Comparison of ENCODE assay signal across 13 mouse cellular contexts in the genomic region with DNA sequence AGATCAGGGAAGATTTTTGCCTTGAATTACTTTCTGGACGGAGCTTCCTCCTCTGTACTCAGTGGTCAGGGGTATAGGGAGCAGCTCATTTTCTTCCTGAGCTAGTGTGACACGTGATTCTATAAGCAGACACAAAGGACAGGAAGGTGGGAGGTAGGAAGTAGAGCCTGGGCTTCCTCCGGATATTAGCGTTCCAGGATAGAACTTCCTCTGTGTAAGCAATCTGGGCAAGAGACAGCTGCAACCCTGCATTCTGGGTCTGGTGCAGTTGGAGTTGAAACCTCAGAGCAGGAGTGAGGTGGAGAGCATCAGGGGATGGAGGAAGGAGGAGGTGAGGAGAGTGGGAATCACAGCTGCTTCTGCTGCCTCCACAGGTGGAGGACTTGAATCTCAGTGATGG. TPM values are rescaled to one million over a fixed set of nuclear protein-coding genes. Genes with fewer than 3 reads are reported as not detected.
DNase-seq lines count a peak whose midpoint lies in the region; ATAC-seq and TF ChIP-seq lines count a peak whose summit lies in the region.
"Had no signal": no experiment of that assay in that cellular context is flagged by ENCODE, and none has a peak within 500 bp of the region (broad histone marks: within the 10 kb centered on the region; RNA-seq: fewer than 3 reads in every experiment).

No protein-coding gene starts in this region.

- peak; percentile 46; the same call in 1 of the 2 replicates for TF ChIP-seq EP300 in lung, postnatal 0 days (IDR thresholded peaks at IDR 0.05)

- no peak overlapping the region for H3K4me3 ChIP-seq in forebrain, postnatal 0 days (ENCODE audit: low read depth, low read length)
- H3K4me3 ChIP-seq in forebrain, embryonic 16.5 days (replicated peaks; ENCODE audit: low read length), result no peak overlapping the region
- H3K4me3 ChIP-seq in lung, postnatal 0 days (ENCODE audit: low read depth, low read length), result no peak overlapping the region
- no peak overlapping the region for H3K4me3 ChIP-seq in intestine, postnatal 0 days (ENCODE audit: low read depth, low read length)
- no peak overlapping the region for H3K4me3 ChIP-seq in forebrain, embryonic 13.5 days
- H3K4me3 ChIP-seq: hindbrain, embryonic 15.5 days; liver, embryonic 15.5 days had no signal

- no peaks in the 10 kb centered on the region for H3K36me3 ChIP-seq in forebrain, postnatal 0 days (ENCODE audit: insufficient read depth)
- H3K36me3 ChIP-seq in forebrain, embryonic 16.5 days (ENCODE audit: control insufficient read depth, insufficient read depth), result no peaks in the 10 kb centered on the region
- H3K36me3 ChIP-seq in lung, postnatal 0 days (ENCODE audit: insufficient read depth, low read length), result no peaks in the 10 kb centered on the region
- no peaks in the 10 kb centered on the region for H3K36me3 ChIP-seq in intestine, postnatal 0 days (ENCODE audit: control insufficient read depth, insufficient read depth)
- no peaks in the 10 kb centered on the region for H3K36me3 ChIP-seq in forebrain, embryonic 13.5 days (ENCODE audit: poor library complexity, severe bottlenecking)
- H3K36me3 ChIP-seq: hindbrain, embryonic 15.5 days; liver, embryonic 15.5 days had no signal

- H3K4me2 ChIP-seq in forebrain, postnatal 0 days (ENCODE audit: low read depth), result no peak overlapping the region
- no peak overlapping the region for H3K4me2 ChIP-seq in forebrain, embryonic 16.5 days (ENCODE audit: low read length)
- peak overlapping the region; percentile 25; the same call in 1 of the 2 replicates for H3K4me2 ChIP-seq in lung, postnatal 0 days (replicated peaks; ENCODE audit: low read depth, low read length)
- H3K4me2 ChIP-seq in intestine, postnatal 0 days (replicated peaks; ENCODE audit: low read depth), result no peak overlapping the region
- no peak overlapping the region for H3K4me2 ChIP-seq in forebrain, embryonic 13.5 days
- H3K4me2 ChIP-seq: hindbrain, embryonic 15.5 days; liver, embryonic 15.5 days had no signal

- 0 out of 2 replicates have a peak overlapping the region, but pooled peaks have one; percentile 35 for H3K27ac ChIP-seq in forebrain, postnatal 0 days (ENCODE audit: low read depth, low read length)
- no peak overlapping the region for H3K27ac ChIP-seq in forebrain, embryonic 16.5 days (ENCODE audit: low read length)
- no peak overlapping the region for H3K27ac ChIP-seq in lung, postnatal 0 days (ENCODE audit: low read length)
- no peak overlapping the region for H3K27ac ChIP-seq in intestine, postnatal 0 days (ENCODE audit: low read depth, low read length)
- H3K27ac ChIP-seq in forebrain, embryonic 13.5 days, result no peak overlapping the region
- H3K27ac ChIP-seq: hindbrain, embryonic 15.5 days; liver, embryonic 15.5 days; stomach, postnatal 0 days had no signal

- ATAC-seq in forebrain, postnatal 0 days, result no peak; the same call in 1 of the 2 replicates
- ATAC-seq in forebrain, embryonic 16.5 days, result no peak
- peak; percentile 78 for ATAC-seq in lung, postnatal 0 days
- no peak for ATAC-seq in intestine, postnatal 0 days
- ATAC-seq in forebrain, embryonic 13.5 days, result no peak
- ATAC-seq: Patski had no signal

- TF ChIP-seq CTCF in forebrain, postnatal 0 days (IDR thresholded peaks at IDR 0.05; ENCODE audit: low read depth), result no peak
- no peak for TF ChIP-seq CTCF in lung, postnatal 0 days (IDR thresholded peaks at IDR 0.05)
- TF ChIP-seq CTCF in intestine, postnatal 0 days (IDR thresholded peaks at IDR 0.05; ENCODE audit: low read depth), result no peak

- H3K27me3 ChIP-seq in forebrain, postnatal 0 days (ENCODE audit: insufficient read depth, low read length), result no peaks in the 10 kb centered on the region
- H3K27me3 ChIP-seq in forebrain, embryonic 16.5 days (replicated peaks; ENCODE audit: control insufficient read depth, insufficient read depth, low read length), result no peaks in the 10 kb centered on the region
- no peaks in the 10 kb centered on the region for H3K27me3 ChIP-seq in lung, postnatal 0 days (replicated peaks; ENCODE audit: insufficient read depth, low read length)
- no peaks in the 10 kb centered on the region for H3K27me3 ChIP-seq in intestine, postnatal 0 days (replicated peaks; ENCODE audit: control insufficient read depth, insufficient read depth, low read length)
- no peaks in the 10 kb centered on the region for H3K27me3 ChIP-seq in forebrain, embryonic 13.5 days
- H3K27me3 ChIP-seq: hindbrain, embryonic 15.5 days; liver, embryonic 15.5 days had no signal

- no peaks in the 10 kb centered on the region for H3K4me1 ChIP-seq in forebrain, postnatal 0 days (ENCODE audit: insufficient read depth)
- H3K4me1 ChIP-seq in forebrain, embryonic 16.5 days (replicated peaks; ENCODE audit: control insufficient read depth, insufficient read depth, low read length), result 0 out of 2 replicates have a peak, but pooled peaks cover 2% of the 10 kb centered on the region
- no peaks in the 10 kb centered on the region for H3K4me1 ChIP-seq in lung, postnatal 0 days (ENCODE audit: insufficient read depth, low read depth, low read length)
- no peaks in the 10 kb centered on the region for H3K4me1 ChIP-seq in intestine, postnatal 0 days (replicated peaks; ENCODE audit: control insufficient read depth, insufficient read depth, low read length)
- no peaks in the 10 kb centered on the region for H3K4me1 ChIP-seq in forebrain, embryonic 13.5 days
- H3K4me1 ChIP-seq: hindbrain, embryonic 15.5 days; liver, embryonic 15.5 days had no signal

- no peaks in the 10 kb centered on the region for H3K9me3 ChIP-seq in forebrain, postnatal 0 days (ENCODE audit: low read length)
- no peaks in the 10 kb centered on the region for H3K9me3 ChIP-seq in forebrain, embryonic 16.5 days (ENCODE audit: control insufficient read depth, low read length)
- H3K9me3 ChIP-seq in lung, postnatal 0 days (ENCODE audit: low read length), result no peaks in the 10 kb centered on the region
- H3K9me3 ChIP-seq in intestine, postnatal 0 days (ENCODE audit: control insufficient read depth), result no peaks in the 10 kb centered on the region
- no peaks in the 10 kb centered on the region for H3K9me3 ChIP-seq in forebrain, embryonic 13.5 days (replicated peaks)
- H3K9me3 ChIP-seq: hindbrain, embryonic 15.5 days; liver, embryonic 15.5 days had no signal

- no peak for DNase-seq in forebrain, postnatal 0 days
- peak; percentile 15 to 31 for DNase-seq in layer of hippocampus, adult 18-20 months (ENCODE audit: low spot score in 2 of 2)
- no peak for DNase-seq in layer of hippocampus, postnatal 25 days (ENCODE audit: extremely low spot score in 1 of 2, low spot score in 1 of 2)
- DNase-seq in ZHBTc4 (ENCODE audit: low read depth, low spot score), result peak; percentile 27
- peak; percentile 16 for DNase-seq in lung, postnatal 0 days (ENCODE audit: low spot score)

- WGBS in forebrain, postnatal 0 days, result 76% methylated on average over 4 of the region's 4 CpGs
- WGBS in forebrain, embryonic 16.5 days, result 69% methylated on average over 4 of the region's 4 CpGs
- 57% methylated on average over 4 of the region's 4 CpGs for WGBS in lung, postnatal 0 days
- 55% methylated on average over 4 of the region's 4 CpGs for WGBS in intestine, postnatal 0 days
- 77% methylated on average over 4 of the region's 4 CpGs for WGBS in forebrain, embryonic 13.5 days

- H3K9ac ChIP-seq in forebrain, postnatal 0 days, result no peak overlapping the region
- H3K9ac ChIP-seq in forebrain, embryonic 16.5 days (replicated peaks; ENCODE audit: low read depth, low read length), result no peak overlapping the region
- no peak overlapping the region for H3K9ac ChIP-seq in lung, postnatal 0 days (replicated peaks; ENCODE audit: low read depth)
- no peak overlapping the region for H3K9ac ChIP-seq in intestine, postnatal 0 days (ENCODE audit: low read depth, low read length)
- no peak overlapping the region for H3K9ac ChIP-seq in forebrain, embryonic 13.5 days
- H3K9ac ChIP-seq: hindbrain, embryonic 15.5 days; liver, embryonic 15.5 days had no signal

RNA-seq across cellular contexts. Expression of a gene that starts 40.8 kb away (rescaled TPM):
- 113 and 117 TPM in 2 replicates for total RNA-seq in forebrain, postnatal 0 days (2014; rRNA removed)
- polyA plus RNA-seq in forebrain, postnatal 0 days (2015; fragmentation: Nextera tagmentation; extraction: Ambion mirVana), result 213 and 225 TPM in 2 replicates
- 177 and 190 TPM in 2 replicates for polyA plus RNA-seq in forebrain, embryonic 16.5 days (2015; fragmentation: Nextera tagmentation; extraction: Ambion mirVana)
- total RNA-seq in layer of hippocampus, adult 18-20 months (2021), result 100 to 1,000 TPM; 153 to 154 TPM
- 100 to 1,000 TPM; 145 to 164 TPM for total RNA-seq in layer of hippocampus, postnatal 25 days (2021)
- 136 and 141 TPM in 2 replicates for polyA plus RNA-seq in lung, postnatal 0 days (2015; fragmentation: Nextera tagmentation; extraction: Ambion mirVana)
- 236 and 238 TPM in 2 replicates for polyA plus RNA-seq in intestine, postnatal 0 days (2015; fragmentation: Nextera tagmentation; extraction: Ambion mirVana)
- 193 and 203 TPM in 2 replicates for polyA plus RNA-seq in forebrain, embryonic 13.5 days (2015; fragmentation: Nextera tagmentation; extraction: Ambion mirVana)

RNA-seq across cellular contexts. Expression of a gene that starts 44.8 kb away (rescaled TPM):
- 0.23 TPM in 1 of 2 replicates, not detected in the other for total RNA-seq in forebrain, postnatal 0 days (2014; rRNA removed)
- polyA plus RNA-seq in forebrain, postnatal 0 days (2015; fragmentation: Nextera tagmentation; extraction: Ambion mirVana), result 0.09 and 0.12 TPM in 2 replicates
- polyA plus RNA-seq in forebrain, embryonic 16.5 days (2015; fragmentation: Nextera tagmentation; extraction: Ambion mirVana), result 0.06 TPM in 1 of 2 replicates, not detected in the other
- total RNA-seq in layer of hippocampus, adult 18-20 months (2021), result under 1 TPM; 0.10 to 0.25 TPM
- under 1 TPM; 0.20 to 0.23 TPM for total RNA-seq in layer of hippocampus, postnatal 25 days (2021)
- polyA plus RNA-seq in lung, postnatal 0 days (2015; fragmentation: Nextera tagmentation; extraction: Ambion mirVana), result not detected in 2 replicates
- polyA plus RNA-seq in intestine, postnatal 0 days (2015; fragmentation: Nextera tagmentation; extraction: Ambion mirVana), result not detected in 2 replicates
- polyA plus RNA-seq in forebrain, embryonic 13.5 days (2015; fragmentation: Nextera tagmentation; extraction: Ambion mirVana), result 0.05 TPM in 1 of 2 replicates, not detected in the other
- total RNA-seq: layer of hippocampus, postnatal 36 days had no signal
- polyA plus RNA-seq: hindbrain, embryonic 15.5 days; liver, embryonic 15.5 days; Patski; stomach, postnatal 0 days had no signal

Comparison
In these comparisons a context has a peak if more than half of its experiments do, and no peak if none do; other contexts are left out.
1. DNase-seq: peak in layer of hippocampus, adult 18-20 months (2 of 2), ZHBTc4 (single experiment) and lung, postnatal 0 days (single experiment); none in forebrain, postnatal 0 days (single experiment) and layer of hippocampus, postnatal 25 days (0 of 2).